Mouse (Mus musculus) lung, adult 2 months (tissue): Measurements from ENCODE around the gene Swi5.

Source experiments
- CTCF ChIP-seq: fragments of 200-500 bp; IDR thresholded peaks from 2 replicates; pipeline ENCODE4 v1.5.1; 2011; ENCODE audit warnings: mild to moderate bottlenecking, low read length, control low read depth; ENCODE audit not compliant: insufficient read depth
- POLR2A ChIP-seq: fragments of 200-500 bp; IDR thresholded peaks from 2 replicates; pipeline ENCODE4 v1.6.1; 2011; ENCODE audit warnings: low read depth, mild to moderate bottlenecking, control low read depth, low read length, borderline replicate concordance; ENCODE audit errors: extremely low read depth

DNA sequence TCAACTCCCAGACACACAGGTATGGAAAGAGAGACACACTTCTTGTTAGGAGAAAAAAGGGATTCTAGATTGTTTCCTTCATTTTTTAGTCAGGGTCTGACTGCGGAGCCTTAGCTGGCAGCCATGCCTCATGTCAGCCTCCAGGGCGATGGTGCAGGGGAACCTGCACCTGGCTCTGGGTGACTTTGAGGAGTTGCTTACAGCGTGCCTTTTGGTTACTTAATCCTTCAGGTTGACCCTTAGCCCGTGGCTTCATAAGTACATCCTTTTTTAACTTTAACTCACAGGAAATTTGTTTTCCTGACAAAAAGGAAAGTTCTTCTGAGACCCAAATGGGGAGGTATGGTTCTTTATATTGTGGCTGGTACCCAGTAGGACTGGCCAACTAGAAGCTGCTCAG is 44.9 kb downstream of the Swi5 start:
- TF ChIP-seq POLR2A (no peak), CTCF (no peak)
